Mouse (Mus musculus) spleen, embryonic (tissue): ENCODE results near the gene D430041D05Rik.

Source experiments
- CTCF ChIA-PET: fragments of 350-600 bp; sonication (Branson Sonifier 250); formaldehyde crosslinking; loops from one replicate; lab custom pipeline; 2022; lab: Charles Lee

D430041D05Rik gene

DNA sequence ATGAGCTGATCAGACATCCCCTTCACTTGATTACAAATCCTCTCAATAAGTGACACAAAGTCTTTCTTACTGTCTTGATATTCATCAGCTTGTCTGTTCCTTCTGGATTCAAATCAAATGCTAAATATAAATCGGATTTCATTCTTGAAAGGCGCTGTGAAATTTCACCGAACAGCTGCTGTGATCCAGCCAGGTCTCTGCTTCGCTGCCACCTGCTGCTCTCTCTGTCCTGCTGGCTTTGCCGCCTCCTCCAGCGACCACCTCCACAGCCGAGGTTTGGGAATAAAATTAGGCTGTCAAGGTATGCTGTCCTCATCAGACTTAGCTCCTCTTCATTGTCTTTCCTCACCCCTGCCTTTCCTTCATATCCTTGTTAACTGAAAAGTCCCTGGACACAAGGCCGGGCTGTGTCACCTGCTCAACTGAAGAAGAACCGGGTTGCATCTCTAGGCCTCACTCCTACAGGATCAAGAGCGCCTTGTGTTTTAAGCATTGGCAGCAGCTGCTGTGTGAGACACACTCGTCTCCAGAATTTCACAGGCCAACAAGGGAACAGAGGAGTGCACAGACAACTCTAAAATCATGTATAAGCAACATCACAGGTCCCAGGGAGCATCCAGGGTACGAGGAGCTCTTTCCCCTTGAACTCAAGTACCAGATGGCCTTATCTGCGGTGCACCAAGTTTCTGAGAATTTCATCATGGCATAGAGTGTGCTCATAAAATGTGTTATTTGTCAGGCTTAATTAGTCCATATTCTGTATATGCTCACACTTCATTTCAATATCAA is 59.2 kb downstream of the D430041D05Rik start:
- CTCF ChIA-PET: no interaction called here

- CTCF ChIA-PET: no interaction called here
These were observed 73.2 kb downstream of the D430041D05Rik start for GRCm38 (mm10) chr2:104337619-104338018.

DNA sequence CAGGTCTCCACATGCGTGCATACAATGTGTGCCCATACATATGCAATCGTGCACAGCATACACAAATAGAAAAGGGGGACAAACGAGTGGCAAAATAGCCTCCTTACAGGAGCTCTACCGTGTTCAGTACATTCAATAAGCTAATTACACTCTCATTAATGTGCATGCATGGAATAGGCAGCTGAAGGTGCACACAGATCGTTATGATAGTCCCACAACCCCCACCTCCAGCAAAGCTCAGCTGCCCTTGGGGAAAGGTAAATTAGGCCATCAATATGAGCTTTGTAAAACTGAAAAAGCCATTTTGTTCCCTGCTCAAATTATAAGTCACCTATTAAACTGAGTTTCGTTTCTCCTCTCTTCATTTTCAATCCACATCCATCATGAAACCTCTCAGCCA is 75.0 kb downstream of the D430041D05Rik start:
- CTCF ChIA-PET: no interaction called here

DNA sequence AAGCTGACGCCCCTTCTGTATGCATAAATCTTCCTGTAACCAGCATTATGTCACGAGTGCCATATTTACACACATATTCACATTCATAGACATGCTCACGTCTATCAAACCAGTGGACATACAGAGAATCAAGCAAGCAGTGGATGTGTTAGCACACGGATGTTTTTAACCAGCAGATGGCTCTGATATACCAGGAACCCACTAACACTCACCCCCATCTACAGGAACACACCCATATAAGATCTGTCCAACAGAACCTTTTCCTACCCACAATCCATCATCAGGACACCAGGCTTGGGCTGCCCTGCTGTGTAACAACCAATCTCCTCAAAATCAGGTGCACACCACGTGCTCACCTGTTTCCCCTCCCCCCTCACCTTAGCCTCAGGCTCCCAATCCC is 76.9 kb downstream of the D430041D05Rik start:
- CTCF ChIA-PET: no interaction called here

GRCm38 (mm10) chr2:104332707-104333106 is 78.1 kb downstream of the D430041D05Rik start:
- CTCF ChIA-PET: no interaction called here

- CTCF ChIA-PET: no interaction called here
These were observed 79.6 kb downstream of the D430041D05Rik start for GRCm38 (mm10) chr2:104331261-104331660.

GRCm38 (mm10) chr2:104327116-104327794 is 83.6 kb downstream of the D430041D05Rik start:
- CTCF ChIA-PET: no interaction called here

DNA sequence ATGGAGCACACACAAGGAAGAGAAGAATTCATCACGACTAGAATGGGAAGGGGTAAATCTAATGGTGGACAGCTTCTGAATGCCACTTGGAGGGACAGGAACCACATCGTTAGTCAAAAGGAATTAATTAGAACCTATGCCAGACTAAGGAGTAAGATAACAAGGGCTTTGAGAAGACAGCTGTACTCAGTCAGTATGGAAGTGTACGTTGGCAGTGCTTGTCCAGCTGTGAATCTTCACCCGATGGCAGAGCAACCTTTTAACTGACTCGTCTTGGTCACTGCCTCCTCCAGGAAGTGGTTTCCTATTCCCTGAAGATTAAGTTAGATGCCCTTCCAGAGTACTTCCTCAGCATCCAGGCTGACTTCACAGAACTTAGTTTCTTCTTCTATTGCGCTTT is 87.0 kb downstream of the D430041D05Rik start:
- CTCF ChIA-PET: no interaction called here

- CTCF ChIA-PET: no interaction called here
These were observed 87.5 kb downstream of the D430041D05Rik start for GRCm38 (mm10) chr2:104323351-104323750.

- CTCF ChIA-PET: no interaction called here
These were observed 90.7 kb downstream of the D430041D05Rik start for GRCm38 (mm10) chr2:104320061-104320624.

DNA sequence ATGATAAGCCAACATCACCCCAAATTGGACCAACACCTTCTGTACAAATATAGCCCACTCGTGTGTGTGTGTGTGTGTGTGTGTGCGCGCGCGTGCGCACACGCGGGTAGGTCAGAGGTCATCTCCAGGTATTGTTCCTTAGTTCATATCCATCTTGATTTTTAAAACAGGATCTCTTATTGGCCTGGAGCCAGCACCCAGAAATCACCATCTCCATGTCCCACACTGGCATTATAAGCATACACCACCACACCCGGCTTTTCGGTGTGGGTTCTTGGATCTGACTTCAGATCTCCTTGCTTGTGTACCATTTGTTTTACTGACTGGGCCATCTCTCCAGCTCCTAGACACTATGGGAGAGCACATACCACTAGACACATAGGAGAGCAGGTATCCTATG is 91.4 kb downstream of the D430041D05Rik start:
- CTCF ChIA-PET: no interaction called here

DNA sequence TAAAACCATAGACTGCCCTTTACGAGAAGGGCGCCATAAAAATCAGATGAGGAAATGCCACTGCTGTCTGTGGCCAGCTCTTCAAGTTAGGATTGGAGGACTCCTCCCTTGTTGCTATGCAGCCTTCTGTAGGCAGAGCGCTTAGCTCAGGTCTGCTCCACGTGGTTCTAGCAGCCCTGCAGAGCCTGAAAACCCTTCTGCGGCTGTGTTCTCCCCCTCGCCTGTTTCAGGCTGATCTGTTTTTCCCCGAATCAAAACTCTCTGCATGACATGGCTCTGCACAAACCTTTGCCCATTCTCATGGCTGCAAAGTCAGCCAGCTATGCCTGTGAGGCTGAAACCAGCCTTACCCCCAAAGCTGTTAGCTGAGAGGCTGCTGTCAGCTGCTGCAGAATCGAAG is 91.9 kb downstream of the D430041D05Rik start:
- CTCF ChIA-PET: no interaction called here

- CTCF ChIA-PET: no interaction called here
These were observed 92.6 kb downstream of the D430041D05Rik start for GRCm38 (mm10) chr2:104318259-104318658.

GRCm38 (mm10) chr2:104317631-104318030 is 93.2 kb downstream of the D430041D05Rik start:
- CTCF ChIA-PET: no interaction called here

GRCm38 (mm10) chr2:104316483-104316882 is 94.3 kb downstream of the D430041D05Rik start:
- CTCF ChIA-PET: no interaction called here

DNA sequence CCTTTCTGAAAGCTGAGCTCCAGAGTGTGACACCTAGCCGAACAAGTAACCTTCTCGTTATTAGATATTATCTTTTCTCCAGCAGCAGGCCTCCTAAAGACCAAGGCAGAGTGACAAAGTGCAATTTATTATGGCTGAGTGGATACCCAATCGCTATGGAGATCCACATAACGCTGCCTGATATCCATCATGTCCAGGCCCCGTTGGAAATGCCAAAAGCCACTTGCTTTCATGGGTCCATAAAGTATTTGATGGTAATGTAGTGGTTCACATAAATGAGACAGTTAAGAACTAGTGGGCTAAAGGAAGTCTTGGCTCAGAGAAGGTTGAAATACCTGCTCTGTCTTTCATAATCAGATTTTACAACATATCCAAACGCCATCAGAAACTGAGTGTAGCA is 97.6 kb downstream of the D430041D05Rik start:
- CTCF ChIA-PET: no interaction called here

- CTCF ChIA-PET: no interaction called here
These were observed 103.7 kb downstream of the D430041D05Rik start for GRCm38 (mm10) chr2:104307102-104307501.

GRCm38 (mm10) chr2:104305722-104306121 is 105.1 kb downstream of the D430041D05Rik start:
- CTCF ChIA-PET: no interaction called here

DNA sequence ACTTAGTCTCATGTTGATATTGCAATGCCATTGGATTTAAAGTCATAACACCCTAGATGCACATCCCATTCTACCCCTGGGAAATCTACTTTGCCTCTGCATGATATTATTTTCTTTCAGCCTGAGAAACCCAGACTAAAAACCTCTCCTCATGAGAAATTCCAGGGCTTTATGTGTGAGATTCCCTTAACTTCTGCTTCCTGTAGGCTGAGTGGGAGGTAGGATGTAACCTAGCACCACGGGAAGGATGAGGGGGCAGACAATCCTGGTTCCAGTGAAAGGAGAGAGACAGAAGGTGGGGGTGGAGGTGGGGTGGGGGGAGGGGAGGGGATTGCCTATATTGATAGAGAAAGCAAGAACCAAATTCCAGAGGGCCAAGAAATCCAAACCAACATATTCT is 110.9 kb downstream of the D430041D05Rik start:
- CTCF ChIA-PET: no interaction called here

DNA sequence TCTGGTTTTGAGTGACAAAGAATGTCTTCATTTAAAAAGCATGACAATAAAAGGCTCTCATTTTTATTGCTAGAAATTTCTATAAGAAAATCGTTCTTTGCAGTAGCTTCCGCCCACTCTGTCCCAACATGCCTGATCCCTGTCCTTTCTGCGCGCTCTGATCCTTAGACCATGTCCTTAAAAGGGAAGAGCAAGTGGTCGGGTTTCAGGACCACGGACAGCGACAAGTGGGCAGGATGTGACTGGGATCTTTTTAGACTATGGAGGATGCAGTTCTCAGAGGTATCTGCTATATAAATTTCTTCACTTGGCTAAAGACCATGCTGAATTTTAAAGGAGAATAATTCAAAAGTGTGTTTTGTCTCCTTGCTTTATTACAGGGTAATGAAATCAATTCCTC is 111.7 kb downstream of the D430041D05Rik start:
- CTCF ChIA-PET: no interaction called here

DNA sequence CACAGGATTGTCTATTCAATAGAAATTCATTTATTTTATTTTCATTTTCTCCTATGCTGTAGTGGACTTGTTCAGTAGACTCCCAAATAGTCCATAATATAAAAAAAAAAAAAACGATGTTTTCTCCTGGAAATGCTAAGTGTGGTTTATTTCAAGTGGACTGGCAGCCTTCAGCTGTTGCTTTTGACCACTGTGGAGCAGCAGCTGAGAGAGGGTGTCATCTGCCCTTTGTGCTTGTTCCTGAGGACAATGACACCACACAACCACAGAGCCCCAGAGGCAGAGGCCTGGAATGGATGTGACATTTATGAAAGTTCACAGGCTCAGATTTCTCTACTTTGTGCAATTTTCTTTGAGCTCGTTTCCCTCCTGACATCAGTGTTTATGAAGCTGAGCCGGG is 124.0 kb downstream of the D430041D05Rik start:
- CTCF ChIA-PET: no interaction called here

DNA sequence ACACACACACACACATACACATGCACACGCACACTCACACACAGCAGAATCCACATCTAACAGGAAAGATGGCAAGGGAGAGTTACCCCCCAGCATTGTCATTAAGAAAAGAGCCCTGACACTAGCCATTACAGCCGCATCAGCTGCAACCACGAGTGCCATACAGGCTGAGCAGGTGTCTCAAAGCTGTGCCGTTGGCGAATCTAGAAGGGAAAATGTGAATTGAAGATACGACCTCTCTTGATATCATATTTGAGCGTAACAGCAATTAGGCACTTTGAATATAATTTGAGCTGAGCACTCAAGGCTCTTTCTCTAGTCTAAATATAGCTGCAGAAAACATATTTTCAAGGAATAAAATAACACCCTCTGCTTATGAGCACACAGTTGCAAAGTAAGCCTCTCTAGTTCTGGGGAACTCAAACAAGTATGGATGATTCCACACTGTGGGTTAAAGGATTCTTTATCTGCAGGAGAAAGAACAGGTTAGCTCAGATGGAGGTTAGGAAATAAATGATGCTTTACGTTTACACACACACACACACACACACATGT is 127.3 kb downstream of the D430041D05Rik start:
- CTCF ChIA-PET: no interaction called here

DNA sequence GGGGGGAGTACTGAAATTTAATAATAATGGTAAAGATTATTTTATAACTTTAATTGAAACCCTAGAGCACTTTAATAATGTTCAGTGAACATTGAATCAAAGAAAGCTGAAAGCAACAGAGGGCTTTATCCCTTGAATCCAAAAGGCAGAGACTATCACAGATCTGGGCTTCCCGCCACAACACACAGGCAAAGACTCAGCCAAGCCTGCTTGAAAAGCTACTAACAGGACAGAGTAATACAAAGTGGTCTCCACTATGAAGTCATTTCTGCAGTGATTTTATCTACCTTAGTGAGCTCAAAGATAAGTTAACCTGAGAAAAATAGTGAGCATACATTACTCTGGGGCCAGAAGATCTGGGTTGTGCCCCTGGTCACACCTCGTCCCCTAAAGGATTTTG is 128.0 kb downstream of the D430041D05Rik start:
- CTCF ChIA-PET: no interaction called here
